Mouse (Mus musculus) ES-E14 (cell line): Measurements from ENCODE around the gene Cpt1c. TPM values are rescaled to one million over a fixed set of nuclear protein-coding genes. Genes with fewer than 3 reads are reported as not detected.

ENCODE experiments used
- DNase-seq: peaks from one replicate; pipeline ENCODE4 v3.0.0-alpha.2; 2013; ENCODE audit warnings: low read depth, low spot score
- H3K27ac ChIP-seq: 2 replicates; pipeline ENCODE4 v1.5.1; 2012; ENCODE audit warnings: low read depth, mild to moderate bottlenecking, low read length, moderate library complexity, mixed read lengths; ENCODE audit not compliant: poor library complexity, insufficient read depth, severe bottlenecking
- H3K36me3 ChIP-seq: 2 replicates; pipeline ENCODE4 v1.6.1; 2012; ENCODE audit warnings: mild to moderate bottlenecking, low read length, moderate library complexity, mixed read lengths; ENCODE audit not compliant: control insufficient read depth, poor library complexity, insufficient read depth, severe bottlenecking
- H3K4me1 ChIP-seq, 2 experiments: fragments of 150-350 bp in 1 of 2; sonication (generic) in 1 of 2; 2 replicates each; pipeline ENCODE4 v1.6.1; 2012; ENCODE audit warnings: low read length in 2 of 2, mild to moderate bottlenecking in 1 of 2, mixed read lengths in 1 of 2; ENCODE audit not compliant: control insufficient read depth in 2 of 2, insufficient read depth in 2 of 2, poor library complexity in 1 of 2
- H3K4me3 ChIP-seq, 2 experiments: fragments of 150-350 bp in 1 of 2; sonication (generic) in 1 of 2; 2 replicates each; pipeline ENCODE4 v1.5.1; 2012; ENCODE audit warnings: low read length in 2 of 2, low read depth in 1 of 2, mild to moderate bottlenecking in 1 of 2, mixed read lengths in 1 of 2; ENCODE audit not compliant: insufficient read depth in 1 of 2, poor library complexity in 1 of 2, severe bottlenecking in 1 of 2
- H3K9ac ChIP-seq: 2 replicates; pipeline ENCODE4 v1.6.1; 2012; ENCODE audit warnings: low read depth, mild to moderate bottlenecking, low read length, mixed read lengths; ENCODE audit not compliant: poor library complexity, insufficient read depth, severe bottlenecking
- H3K9me3 ChIP-seq: fragments of 150-350 bp; sonication (generic); 2 replicates; pipeline ENCODE4 v1.6.1; 2012; ENCODE audit warnings: low read depth, mild to moderate bottlenecking, low read length; ENCODE audit not compliant: control insufficient read depth, insufficient read depth
- CHD2 ChIP-seq: IDR thresholded peaks from 2 replicates; pipeline ENCODE4 v1.6.1; 2014; ENCODE audit warnings: mild to moderate bottlenecking, low read depth, low read length, inconsistent platforms
- HCFC1 ChIP-seq: IDR thresholded peaks from 2 replicates; pipeline ENCODE4 v1.6.1; 2012; ENCODE audit warnings: low read length, inconsistent platforms, borderline replicate concordance; ENCODE audit not compliant: insufficient read depth
- MAFK ChIP-seq: IDR thresholded peaks from 2 replicates; pipeline ENCODE4 v1.6.1; 2014; ENCODE audit warnings: mild to moderate bottlenecking, low read depth, low read length, inconsistent platforms; ENCODE audit not compliant: insufficient read depth
- ZC3H11A ChIP-seq: IDR thresholded peaks from 2 replicates; pipeline ENCODE4 v1.6.1; 2012; ENCODE audit warnings: low read depth, mild to moderate bottlenecking, inconsistent platforms, low read length, borderline replicate concordance
- ZNF384 ChIP-seq: IDR thresholded peaks from 2 replicates; pipeline ENCODE4 v1.6.1; 2012; ENCODE audit warnings: low read depth, low read length, inconsistent platforms
- in situ Hi-C, 2 experiments: fragments of 600-800 bp; cut with MboI; formaldehyde crosslinking; loops; one replicate each; pipeline ENCODE4 v1.15.1; 2025; ENCODE audit warnings: low sequenced_read_pairs in 2 of 2, inconsistent platforms in 1 of 2; ENCODE audit not compliant: unreplicated experiment in 2 of 2
- total RNA-seq: library from RNA; depleted of rRNA; stranded (reverse); fragments of 300-350 nt; gene quantifications from 2 replicates; pipeline ENCODE4 v1.2.3, GENCODE M21; 2012

Cpt1c gene
- total RNA-seq, 1 experiment, result 60.3 TPM

GRCm38 (mm10) chr7:44919127-44919526 lies 55.5 kb downstream of the Cpt1c start:
- no peaks in the 10 kb centered on the region for H3K9me3 ChIP-seq
- no peak for DNase-seq
- H3K4me1 ChIP-seq, result peaks cover 0 to 3% of the 10 kb centered on the region in 2 experiments; a peak in 1 of 4 replicates
- H3K9ac ChIP-seq, result no peak overlapping the region
- peaks cover 13% of the 10 kb centered on the region for H3K36me3 ChIP-seq
- H3K27ac ChIP-seq, result no peak overlapping the region
- in situ Hi-C loops, result no loop called here
- no peak for TF ChIP-seq HCFC1
- no peak for TF ChIP-seq MAFK
- TF ChIP-seq CHD2, result no peak
- TF ChIP-seq ZNF384, result no peak
- no peak for TF ChIP-seq ZC3H11A
- no peak overlapping the region for H3K4me3 ChIP-seq

GRCm38 (mm10) chr7:44918219-44918618 lies 56.4 kb downstream of the Cpt1c start:
- no peak for DNase-seq
- no peak overlapping the region for H3K9ac ChIP-seq
- H3K4me1 ChIP-seq, result peaks cover 0 to 5% of the 10 kb centered on the region in 2 experiments; a peak in 3 of 4 replicates
- TF ChIP-seq CHD2, result no peak
- no peak for TF ChIP-seq ZNF384
- no peak for TF ChIP-seq MAFK
- TF ChIP-seq HCFC1, result no peak
- no peak for TF ChIP-seq ZC3H11A
- in situ Hi-C loops, result no loop called here
- no peak overlapping the region for H3K4me3 ChIP-seq
- H3K9me3 ChIP-seq, result no peaks in the 10 kb centered on the region
- H3K27ac ChIP-seq, result no peak overlapping the region
- H3K36me3 ChIP-seq, result peaks cover 13% of the 10 kb centered on the region

- H3K9me3 ChIP-seq, result no peaks in the 10 kb centered on the region
- H3K36me3 ChIP-seq, result peaks cover 14% of the 10 kb centered on the region
- in situ Hi-C loops, result no loop called here
- no peak overlapping the region for H3K4me3 ChIP-seq
- DNase-seq, result no peak
- TF ChIP-seq ZC3H11A (no peak), MAFK (no peak), CHD2 (no peak), HCFC1 (no peak), ZNF384 (no peak)
- H3K27ac ChIP-seq, result no peak overlapping the region
- H3K4me1 ChIP-seq, result peaks cover 0 to 2% of the 10 kb centered on the region in 2 experiments; a peak in 3 of 4 replicates
- H3K9ac ChIP-seq, result no peak overlapping the region
These were observed 57.8 kb downstream of the Cpt1c start for GRCm38 (mm10) chr7:44916881-44917280.

- no peak overlapping the region for H3K27ac ChIP-seq
- H3K9ac ChIP-seq, result no peak overlapping the region
- no peak overlapping the region for H3K4me3 ChIP-seq
- TF ChIP-seq ZC3H11A, result no peak
- no peak for TF ChIP-seq MAFK
- no peak for TF ChIP-seq HCFC1
- no peak for TF ChIP-seq ZNF384
- TF ChIP-seq CHD2, result no peak
- DNase-seq, result no peak
- H3K36me3 ChIP-seq, result peaks cover 14% of the 10 kb centered on the region
- peaks cover 0 to 2% of the 10 kb centered on the region in 2 experiments; a peak in 2 of 4 replicates for H3K4me1 ChIP-seq
- in situ Hi-C loops, result no loop called here
- H3K9me3 ChIP-seq, result no peaks in the 10 kb centered on the region
These were observed 58.5 kb downstream of the Cpt1c start for GRCm38 (mm10) chr7:44916191-44916590.
